Mouse (Mus musculus) C2C12 (cell line): ENCODE results near the gene Serpinb1b.

Source experiments
- CTCF ChIP-seq: IDR thresholded peaks from one replicate; pipeline ENCODE4 v1.5.1; 2011; ENCODE audit not compliant: control insufficient read depth, insufficient read depth, insufficient read length
- MAX ChIP-seq: IDR thresholded peaks from one replicate; pipeline ENCODE4 v1.6.1; 2011; ENCODE audit warnings: mild to moderate bottlenecking, control low read depth
- MYOD1 ChIP-seq: IDR thresholded peaks from one replicate; pipeline ENCODE4 v1.6.1; 2011; ENCODE audit warnings: low read depth; ENCODE audit not compliant: control insufficient read depth, insufficient read length
- USF1 ChIP-seq: IDR thresholded peaks from one replicate; pipeline ENCODE4 v1.6.1; 2011; ENCODE audit warnings: low read depth, mild to moderate bottlenecking, control low read depth, moderate library complexity

GRCm38 (mm10) chr13:33090546-33090945, 12.2 kb downstream of the Serpinb1b start:
- TF ChIP-seq CTCF (no peak), MAX (no peak), MYOD1 (no peak), USF1 (no peak)
